Mouse (Mus musculus) midbrain, postnatal 0 days (tissue): ENCODE measurements around the gene D3Ertd254e. TPM values are rescaled to one million over a fixed set of nuclear protein-coding genes. Genes with fewer than 3 reads are reported as not detected.

Source experiments
- ATAC-seq: fragments of 200-750 bp; cut with Nextera tagmentation; 2 replicates; pipeline ENCODE4 v1.8.0; 2017; ENCODE audit warnings: moderate number of reproducible peaks, mild to moderate bottlenecking, moderate TSS enrichment, moderate library complexity; ENCODE audit not compliant: low FRiP score
- DNase-seq: peaks from one replicate; pipeline ENCODE4 v3.0.0-alpha.2; 2015; ENCODE audit warnings: low spot score
- H3K27ac ChIP-seq: fragments of 300-500 bp; sonication (generic); 2 replicates; pipeline ENCODE4 v1.5.1; 2014; ENCODE audit warnings: low read depth, mild to moderate bottlenecking, low read length, mixed read lengths
- H3K27me3 ChIP-seq: fragments of 300-500 bp; sonication (generic); 2 replicates; pipeline ENCODE4 v1.6.1; 2014; ENCODE audit warnings: low read length, control low read depth, mixed read lengths; ENCODE audit not compliant: insufficient read depth
- H3K36me3 ChIP-seq: fragments of 300-500 bp; sonication (generic); 2 replicates; pipeline ENCODE4 v1.6.1; 2014; ENCODE audit warnings: low read length, control low read depth, mixed read lengths; ENCODE audit not compliant: insufficient read depth
- H3K4me1 ChIP-seq: fragments of 300-500 bp; sonication (generic); 2 replicates; pipeline ENCODE4 v1.6.1; 2014; ENCODE audit warnings: mild to moderate bottlenecking, control low read depth, antibody characterized with exemption, low read length, mixed read lengths; ENCODE audit not compliant: insufficient read depth
- H3K4me2 ChIP-seq: fragments of 300-500 bp; sonication (generic); 2 replicates; pipeline ENCODE4 v1.6.1; 2014; ENCODE audit warnings: low read depth, mild to moderate bottlenecking, low read length, mixed read lengths; ENCODE audit not compliant: poor library complexity, severe bottlenecking
- H3K4me3 ChIP-seq: fragments of 300-500 bp; sonication (generic); 2 replicates; pipeline ENCODE4 v1.5.1; 2014; ENCODE audit warnings: low read depth, mild to moderate bottlenecking, low read length, moderate library complexity
- H3K9ac ChIP-seq: fragments of 300-500 bp; sonication (generic); replicated peaks from 2 replicates; pipeline ENCODE4 v1.6.1; 2014; ENCODE audit warnings: mild to moderate bottlenecking, low read length, moderate library complexity, mixed read lengths; ENCODE audit not compliant: poor library complexity, severe bottlenecking
- H3K9me3 ChIP-seq: fragments of 300-500 bp; sonication (generic); 2 replicates; pipeline ENCODE4 v1.6.1; 2016; ENCODE audit warnings: low read length, control low read depth
- CTCF ChIP-seq: IDR thresholded peaks from 2 replicates; pipeline ENCODE4 v1.5.1; 2016; ENCODE audit warnings: antibody characterized with exemption, mild to moderate bottlenecking
- WGBS: fragments of 180-500 bp; shearing (Covaris S2); extraction: QIAGEN DNeasy Blood & Tissue Kit; methylation state at CpG from one replicate; pipeline ENCODE4 v1.1.7; 2014; 5-methylcytosine and 5-hydroxymethylcytosine counted together
- polyA plus RNA-seq: library from polyadenylated mRNA; unstranded; fragments of >200 nt; fragmentation: Nextera tagmentation; extraction: Ambion mirVana; gene quantifications from 2 replicates; pipeline ENCODE4 v1.2.1, GENCODE M21; 2015
- total RNA-seq: library from RNA; depleted of rRNA; stranded (reverse); fragments of >200 nt; gene quantifications from 2 replicates; pipeline ENCODE4 v1.2.3, GENCODE M21; 2014

D3Ertd254e gene
- total and polyA plus RNA-seq, 2 experiments from 2014 or later, result 12.5 to 23.1 TPM

GRCm38 (mm10) chr3:36173761-36174160 is 22.9 kb downstream of the D3Ertd254e start:
- Histone ChIP-seq H3K4me1 (no peaks in the 10 kb centered on the region), H3K36me3 (no peaks in the 10 kb centered on the region), H3K9me3 (no peaks in the 10 kb centered on the region), H3K4me3 (no peak overlapping the region), H3K4me2 (no peak overlapping the region), H3K9ac (no peak overlapping the region), H3K27me3 (no peaks in the 10 kb centered on the region), H3K27ac (no peak overlapping the region)
- 97% methylated on average over 2 of the region's 2 CpGs for WGBS
- no peak for TF ChIP-seq CTCF
- ATAC-seq (no peak), DNase-seq (no peak)

GRCm38 (mm10) chr3:36181519-36181918 is 30.7 kb downstream of the D3Ertd254e start:
- no peaks in the 10 kb centered on the region for H3K27me3 ChIP-seq
- DNase-seq, result peak; percentile 80
- H3K4me1 ChIP-seq, result no peaks in the 10 kb centered on the region
- peak; percentile 47; the same call in 1 of the 2 replicates for ATAC-seq
- H3K27ac ChIP-seq, result no peak overlapping the region
- 7% methylated on average over 4 of the region's 4 CpGs for WGBS
- TF ChIP-seq CTCF, result peak; percentile 74
- no peak overlapping the region for H3K4me3 ChIP-seq
- H3K4me2 ChIP-seq, result no peak overlapping the region
- H3K9ac ChIP-seq, result no peak overlapping the region
- no peaks in the 10 kb centered on the region for H3K9me3 ChIP-seq
- no peaks in the 10 kb centered on the region for H3K36me3 ChIP-seq

GRCm38 (mm10) chr3:36186510-36186909 is 35.7 kb downstream of the D3Ertd254e start:
- Histone ChIP-seq H3K27ac (no peak overlapping the region), H3K4me2 (no peak overlapping the region), H3K36me3 (no peaks in the 10 kb centered on the region), H3K9me3 (no peaks in the 10 kb centered on the region), H3K27me3 (no peaks in the 10 kb centered on the region), H3K4me1 (no peaks in the 10 kb centered on the region), H3K9ac (no peak overlapping the region), H3K4me3 (no peak overlapping the region)
- WGBS, result 87% methylated on average over 4 of the region's 4 CpGs
- no peak for TF ChIP-seq CTCF
- DNase-seq (no peak), ATAC-seq (no peak)

- H3K27me3 ChIP-seq, result no peaks in the 10 kb centered on the region
- ATAC-seq, result no peak
- H3K9me3 ChIP-seq, result no peaks in the 10 kb centered on the region
- no peaks in the 10 kb centered on the region for H3K4me1 ChIP-seq
- no peak overlapping the region for H3K4me2 ChIP-seq
- no peak for DNase-seq
- no peak for TF ChIP-seq CTCF
- WGBS, result 91% methylated on average over 8 of the region's 8 CpGs
- no peak overlapping the region for H3K27ac ChIP-seq
- H3K4me3 ChIP-seq, result no peak overlapping the region
- no peaks in the 10 kb centered on the region for H3K36me3 ChIP-seq
- no peak overlapping the region for H3K9ac ChIP-seq
Observed at GRCm38 (mm10) chr3:36189243-36189642, 38.4 kb downstream of the D3Ertd254e start.

- DNase-seq, result no peak
- Histone ChIP-seq H3K9me3 (no peaks in the 10 kb centered on the region), H3K9ac (no peak overlapping the region), H3K27me3 (no peaks in the 10 kb centered on the region), H3K4me3 (no peak overlapping the region), H3K27ac (no peak overlapping the region), H3K36me3 (no peaks in the 10 kb centered on the region), H3K4me2 (no peak overlapping the region), H3K4me1 (no peaks in the 10 kb centered on the region)
- ATAC-seq, result no peak
- no peak for TF ChIP-seq CTCF
- WGBS, result 57% methylated on average over 5 of the region's 5 CpGs
Observed at GRCm38 (mm10) chr3:36201098-36201497, 50.3 kb downstream of the D3Ertd254e start.

- Histone ChIP-seq H3K27ac (no peak overlapping the region), H3K9me3 (no peaks in the 10 kb centered on the region), H3K36me3 (no peaks in the 10 kb centered on the region), H3K27me3 (no peaks in the 10 kb centered on the region), H3K4me3 (no peak overlapping the region), H3K4me2 (no peak overlapping the region), H3K4me1 (no peaks in the 10 kb centered on the region), H3K9ac (no peak overlapping the region)
- no peak for DNase-seq
- ATAC-seq, result no peak
- 67% methylated on average over 7 of the region's 7 CpGs for WGBS
- no peak for TF ChIP-seq CTCF
Observed at GRCm38 (mm10) chr3:36202932-36203331, 52.1 kb downstream of the D3Ertd254e start.
